Mouse (Mus musculus) hindbrain, embryonic 14.5 days (tissue): ENCODE data around the gene Zfp444. TPM values are rescaled to one million over a fixed set of nuclear protein-coding genes. Genes with fewer than 3 reads are reported as not detected.

ENCODE experiments used
- ATAC-seq: fragments of 200-750 bp; cut with Nextera tagmentation; 2 replicates; pipeline ENCODE4 v1.8.0; 2017; ENCODE audit warnings: moderate number of reproducible peaks, mild to moderate bottlenecking, moderate TSS enrichment, moderate library complexity; ENCODE audit not compliant: low FRiP score
- DNase-seq: peaks from one replicate; pipeline ENCODE4 v3.0.0-alpha.2; 2015; ENCODE audit warnings: low spot score
- H3K27ac ChIP-seq: fragments of 300-500 bp; sonication (generic); 2 replicates; pipeline ENCODE4 v1.5.1; 2014; ENCODE audit warnings: mild to moderate bottlenecking, moderate library complexity
- H3K27me3 ChIP-seq: fragments of 300-500 bp; sonication (generic); 2 replicates; pipeline ENCODE4 v1.6.1; 2014; ENCODE audit warnings: mild to moderate bottlenecking, low read length, mixed read lengths; ENCODE audit not compliant: control insufficient read depth, insufficient read depth
- H3K36me3 ChIP-seq: fragments of 300-500 bp; sonication (generic); replicated peaks from 2 replicates; pipeline ENCODE4 v1.6.1; 2014; ENCODE audit not compliant: control insufficient read depth, insufficient read depth
- H3K4me1 ChIP-seq: fragments of 300-500 bp; sonication (generic); replicated peaks from 2 replicates; pipeline ENCODE4 v1.6.1; 2014; ENCODE audit warnings: antibody characterized with exemption, low read length, mixed read lengths; ENCODE audit not compliant: control insufficient read depth, insufficient read depth
- H3K4me2 ChIP-seq: fragments of 300-500 bp; sonication (generic); replicated peaks from 2 replicates; pipeline ENCODE4 v1.6.1; 2014; ENCODE audit warnings: mild to moderate bottlenecking, moderate library complexity
- H3K4me3 ChIP-seq: fragments of 300-500 bp; sonication (generic); replicated peaks from 2 replicates; pipeline ENCODE4 v1.5.1; 2014; ENCODE audit warnings: mild to moderate bottlenecking, low read length
- H3K9ac ChIP-seq: fragments of 300-500 bp; sonication (generic); 2 replicates; pipeline ENCODE4 v1.6.1; 2014
- H3K9me3 ChIP-seq: fragments of 300-500 bp; sonication (generic); 2 replicates; pipeline ENCODE4 v1.6.1; 2016; ENCODE audit warnings: low read length; ENCODE audit not compliant: control insufficient read depth
- WGBS: fragments of 180-500 bp; shearing (Covaris S2); extraction: QIAGEN DNeasy Blood & Tissue Kit; methylation state at CpG from one replicate; pipeline ENCODE4 v1.1.7; 2014; 5-methylcytosine and 5-hydroxymethylcytosine counted together
- polyA plus RNA-seq: library from polyadenylated mRNA; unstranded; fragments of >200 nt; fragmentation: Nextera tagmentation; extraction: Ambion mirVana; gene quantifications from 2 replicates; pipeline ENCODE4 v1.2.1, GENCODE M21; 2014

The Zfp444 gene
- polyA plus RNA-seq = 74.7 and 80.0 TPM in 2 replicates

GRCm38 (mm10) chr7:6172006-6172649, at the start of gene Zfp444:
TSS of gene Zfp444 (plus strand) at chr7:6172226.
- Histone ChIP-seq H3K4me1 (0 out of 2 replicates have a peak, but pooled peaks cover 11% of the 10 kb centered on the region), H3K4me2 (peak within 1 kb of the TSS; percentile 68), H3K9ac (peak within 1 kb of the TSS; percentile 77), H3K27ac (peak within 1 kb of the TSS; percentile 82), H3K27me3 (no peaks in the 10 kb centered on the region), H3K36me3 (peaks cover 15% of the 10 kb centered on the region), H3K9me3 (no peaks in the 10 kb centered on the region), H3K4me3 (peak within 1 kb of the TSS; percentile 67)
- ATAC-seq (peak; percentile 97), DNase-seq (peak; percentile 100)
- 1% methylated on average over 37 of the region's 37 CpGs for WGBS

GRCm38 (mm10) chr7:6126690-6127448, 45.2 kb upstream of the Zfp444 start:
- H3K27ac ChIP-seq = peak overlapping the region; percentile 26; the same call in 1 of the 2 replicates
- WGBS = 36% methylated on average over 7 of the region's 7 CpGs
- peak; percentile 91 for DNase-seq
- no peaks in the 10 kb centered on the region for H3K4me1 ChIP-seq
- ATAC-seq = peak; percentile 81
- no peaks in the 10 kb centered on the region for H3K27me3 ChIP-seq
- 0 out of 2 replicates have a peak, but pooled peaks cover 1% of the 10 kb centered on the region for H3K9me3 ChIP-seq
- 0 out of 2 replicates have a peak overlapping the region, but pooled peaks have one; percentile 14 for H3K9ac ChIP-seq
- no peak overlapping the region for H3K4me3 ChIP-seq
- H3K36me3 ChIP-seq = peaks cover 9% of the 10 kb centered on the region
- H3K4me2 ChIP-seq = no peak overlapping the region

- WGBS = 49% methylated on average over 4 of the region's 4 CpGs
- Histone ChIP-seq H3K4me1 (no peaks in the 10 kb centered on the region), H3K36me3 (peaks cover 35% of the 10 kb centered on the region), H3K9ac (no peak overlapping the region), H3K4me2 (no peak overlapping the region), H3K9me3 (peaks cover 14% of the 10 kb centered on the region; the same call in 1 of the 2 replicates), H3K4me3 (no peak overlapping the region), H3K27me3 (no peaks in the 10 kb centered on the region), H3K27ac (no peak overlapping the region)
- no peak for DNase-seq
- ATAC-seq = no peak
These were observed 41.7 kb upstream of the Zfp444 start for GRCm38 (mm10) chr7:6130346-6130745.

DNA sequence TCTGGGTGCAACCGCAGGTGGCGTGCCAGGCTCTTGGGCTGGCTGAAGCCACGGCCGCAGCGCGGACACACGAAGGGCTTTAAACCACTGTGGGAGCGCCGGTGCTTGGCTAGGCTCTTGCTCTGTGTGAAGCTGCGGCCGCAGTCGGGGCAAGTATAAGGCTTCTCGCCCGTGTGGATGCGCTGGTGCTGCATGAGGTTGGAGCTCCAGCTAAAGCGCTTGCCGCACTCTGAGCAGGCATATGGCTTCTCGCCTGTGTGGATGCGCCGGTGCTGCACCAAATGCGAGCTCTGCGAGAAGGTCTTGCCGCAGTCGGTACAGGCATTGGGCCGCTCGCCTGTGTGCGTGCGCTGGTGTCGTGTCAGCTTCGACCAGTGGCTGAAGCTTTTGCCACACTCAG, 39.4 kb upstream of the Zfp444 start:
- no peaks in the 10 kb centered on the region for H3K27me3 ChIP-seq
- H3K36me3 ChIP-seq = peaks cover 35% of the 10 kb centered on the region
- H3K4me3 ChIP-seq = no peak overlapping the region
- peaks cover 14% of the 10 kb centered on the region; the same call in 1 of the 2 replicates for H3K9me3 ChIP-seq
- WGBS = 82% methylated on average over 30 of the region's 30 CpGs
- ATAC-seq = no peak
- H3K27ac ChIP-seq = no peak overlapping the region
- no peak overlapping the region for H3K9ac ChIP-seq
- no peaks in the 10 kb centered on the region for H3K4me1 ChIP-seq
- H3K4me2 ChIP-seq = no peak overlapping the region
- DNase-seq = no peak

DNA sequence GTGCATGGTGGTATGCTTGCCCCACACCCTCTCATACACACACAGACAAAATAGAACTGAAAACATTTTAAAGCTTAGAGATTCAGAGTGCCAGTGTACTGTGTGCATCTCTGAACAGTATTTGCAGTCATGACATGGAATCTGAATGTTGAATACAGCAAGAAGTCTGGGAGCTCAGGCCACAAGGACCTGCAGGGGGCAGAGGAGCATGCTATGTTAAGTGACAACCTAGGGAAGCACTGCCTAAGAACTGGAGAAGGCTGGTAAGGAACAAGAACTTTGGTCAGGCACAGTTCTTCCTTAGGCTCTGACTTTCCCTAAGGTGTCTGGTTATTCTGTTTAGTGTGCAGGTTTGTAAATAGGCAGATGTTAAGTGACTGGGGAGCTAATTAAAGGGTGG, 35.5 kb upstream of the Zfp444 start:
- Histone ChIP-seq H3K36me3 (peaks cover 46% of the 10 kb centered on the region), H3K27ac (no peak overlapping the region), H3K9ac (no peak overlapping the region), H3K9me3 (peaks cover 14% of the 10 kb centered on the region; the same call in 1 of the 2 replicates), H3K4me2 (no peak overlapping the region), H3K27me3 (no peaks in the 10 kb centered on the region), H3K4me3 (no peak overlapping the region), H3K4me1 (no peaks in the 10 kb centered on the region)
- ATAC-seq (no peak), DNase-seq (no peak)

DNA sequence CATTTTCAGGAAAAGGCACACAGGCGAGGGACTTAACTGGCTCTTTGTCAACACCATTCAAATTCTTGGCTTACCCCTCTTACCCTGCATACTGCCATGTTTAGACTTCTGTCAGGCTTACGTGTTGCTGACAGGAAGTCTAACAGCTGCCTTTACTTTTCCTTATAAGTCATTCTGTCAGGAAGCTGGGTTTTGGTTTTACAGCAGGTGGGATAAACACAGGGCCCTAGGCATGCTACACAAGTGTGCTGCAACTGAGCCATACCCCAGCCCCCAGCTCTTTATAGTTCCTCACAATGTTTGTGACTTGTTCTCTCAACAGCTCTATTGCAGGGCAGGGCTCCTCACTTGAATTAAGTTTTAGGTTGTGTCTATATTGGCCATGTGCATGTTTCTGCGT, 32.7 kb upstream of the Zfp444 start:
- ATAC-seq = no peak
- no peak for DNase-seq

GRCm38 (mm10) chr7:6143991-6144531, 28.0 kb upstream of the Zfp444 start:
- H3K27me3 ChIP-seq = no peaks in the 10 kb centered on the region
- DNase-seq = no peak
- no peaks in the 10 kb centered on the region for H3K9me3 ChIP-seq
- H3K36me3 ChIP-seq = peaks cover 21% of the 10 kb centered on the region
- peak; percentile 43; the same call in 1 of the 2 replicates for ATAC-seq
- H3K9ac ChIP-seq = no peak overlapping the region
- no peak overlapping the region for H3K4me3 ChIP-seq
- WGBS = 70% methylated on average over 2 of the region's 2 CpGs
- no peak overlapping the region for H3K27ac ChIP-seq
- no peaks in the 10 kb centered on the region for H3K4me1 ChIP-seq
- H3K4me2 ChIP-seq = no peak overlapping the region

More for the DNA sequence above, 32.7 kb upstream of the Zfp444 start:
- Histone ChIP-seq H3K27me3 (no peaks in the 10 kb centered on the region), H3K4me3 (no peak overlapping the region), H3K27ac (no peak overlapping the region), H3K36me3 (peaks cover 23% of the 10 kb centered on the region), H3K9me3 (no peaks in the 10 kb centered on the region), H3K4me2 (no peak overlapping the region), H3K4me1 (no peaks in the 10 kb centered on the region), H3K9ac (no peak overlapping the region)
- WGBS = 90% methylated on average over 3 of the region's 3 CpGs

- Histone ChIP-seq H3K27me3 (no peaks in the 10 kb centered on the region), H3K4me3 (no peak overlapping the region), H3K4me1 (no peaks in the 10 kb centered on the region), H3K9ac (no peak overlapping the region), H3K36me3 (peaks cover 11% of the 10 kb centered on the region), H3K4me2 (no peak overlapping the region), H3K9me3 (no peaks in the 10 kb centered on the region), H3K27ac (no peak overlapping the region)
- no peak for DNase-seq
- WGBS = 84% methylated on average over 8 of the region's 8 CpGs
- no peak for ATAC-seq
These were observed 26.4 kb upstream of the Zfp444 start for GRCm38 (mm10) chr7:6145423-6146188.
